Mouse (Mus musculus) layer of hippocampus, adult 9-11 months (tissue): ENCODE data around the gene Camk2g.

ENCODE experiments used
- DNase-seq: peaks from one replicate; pipeline ENCODE4 v3.0.0; 2022

The Camk2g gene

DNA sequence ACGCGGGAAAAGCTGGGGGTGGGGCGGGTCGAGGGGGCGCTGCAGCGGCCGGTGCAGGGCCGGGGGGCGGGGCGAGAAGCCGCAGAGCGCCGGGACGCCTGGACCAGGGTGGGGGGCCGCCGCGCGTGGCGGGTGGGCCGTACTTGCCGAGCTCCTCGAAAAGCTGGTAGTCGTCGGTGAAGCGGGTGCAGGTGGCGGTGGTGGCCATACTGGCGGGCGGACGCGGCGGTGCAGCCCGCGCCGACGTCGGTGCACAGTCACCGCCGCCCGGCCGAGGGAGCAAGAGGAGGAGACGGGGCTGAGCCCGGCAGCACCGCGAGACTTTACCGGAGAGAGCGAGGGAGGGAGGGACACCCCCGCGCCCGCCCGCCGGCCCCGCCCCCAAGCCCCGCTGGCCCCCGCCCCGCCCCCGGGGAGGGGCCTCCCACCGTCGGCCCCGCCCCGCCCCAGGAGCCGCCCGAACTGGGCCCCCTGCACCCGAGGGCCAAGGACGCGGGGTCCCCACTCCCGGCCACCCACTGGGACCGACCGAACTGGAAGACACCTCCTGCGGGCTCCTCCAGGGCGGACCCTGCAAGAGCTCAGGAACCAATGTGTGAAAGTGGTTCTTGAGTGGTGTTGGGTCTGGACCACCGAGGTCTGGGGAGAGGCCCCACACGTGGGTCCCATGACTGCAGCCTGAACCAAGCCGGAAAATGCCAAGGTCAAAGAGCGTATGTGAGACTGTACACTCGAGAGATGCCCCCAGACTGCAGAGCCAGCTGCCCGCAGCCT lies at the start of gene Camk2g:
Camk2g (minus strand) TSS at position 331 of the 774 bp plus-strand sequence.
- peak; percentile 77 for DNase-seq

DNA sequence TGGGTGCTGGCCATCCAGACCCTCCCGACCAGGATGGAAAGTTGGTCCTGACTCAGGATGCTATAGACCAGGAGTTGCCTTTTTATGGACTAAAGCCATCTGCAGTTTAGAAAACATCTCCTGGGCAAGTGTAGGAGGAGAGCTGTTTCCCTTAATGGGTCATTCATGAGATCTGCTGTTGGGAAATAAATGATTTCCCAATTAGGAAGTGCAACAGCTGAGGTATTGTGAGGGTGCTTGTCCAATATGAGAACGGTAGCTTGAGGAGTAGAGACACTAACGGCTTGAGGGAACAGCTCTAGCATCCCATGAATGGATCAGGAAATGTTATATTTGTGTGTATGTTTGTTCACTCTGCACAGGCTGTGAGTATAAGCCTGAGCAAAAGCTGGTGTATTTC lies 48.7 kb upstream of the Camk2g start:
- no peak for DNase-seq

DNA sequence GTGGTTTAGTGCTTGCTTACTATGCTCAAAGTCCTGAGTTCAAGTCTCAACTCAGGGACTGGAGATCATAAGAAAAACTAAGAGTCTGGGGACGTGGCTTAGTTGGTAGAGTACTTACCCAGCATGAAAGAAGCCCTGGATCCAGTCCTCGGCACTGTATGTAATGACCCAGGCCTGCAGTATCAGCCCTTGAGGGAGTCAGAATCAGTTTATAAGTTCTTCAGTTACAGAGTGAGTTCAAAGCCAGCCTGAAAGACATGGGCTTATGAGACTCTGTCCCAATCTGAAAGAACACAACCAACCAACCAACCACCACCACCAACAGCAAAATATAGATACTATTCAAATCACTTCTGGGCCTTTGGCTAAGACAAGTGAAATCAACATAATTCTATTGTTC lies 47.6 kb upstream of the Camk2g start:
- no peak for DNase-seq

DNA sequence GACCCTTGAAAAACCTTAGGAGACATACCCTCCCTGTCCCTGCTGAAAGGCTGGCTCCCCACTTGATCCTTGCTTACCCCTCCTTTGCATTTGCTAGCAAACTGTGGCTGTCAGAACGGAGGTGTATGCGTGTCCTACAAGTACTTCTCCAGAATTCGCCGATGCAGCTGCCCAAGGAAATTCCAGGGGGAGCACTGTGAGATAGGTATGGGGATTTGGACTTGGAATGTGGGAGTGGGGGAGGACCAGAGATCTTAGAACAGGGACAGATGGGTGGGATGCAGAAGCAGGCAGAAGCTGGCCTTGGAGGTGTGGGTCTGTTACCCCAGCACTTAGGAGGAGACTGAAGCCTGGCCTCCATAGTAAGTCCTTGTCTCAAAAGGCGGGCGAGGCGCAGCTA lies 43.8 kb upstream of the Camk2g start:
- no peak for DNase-seq

DNA sequence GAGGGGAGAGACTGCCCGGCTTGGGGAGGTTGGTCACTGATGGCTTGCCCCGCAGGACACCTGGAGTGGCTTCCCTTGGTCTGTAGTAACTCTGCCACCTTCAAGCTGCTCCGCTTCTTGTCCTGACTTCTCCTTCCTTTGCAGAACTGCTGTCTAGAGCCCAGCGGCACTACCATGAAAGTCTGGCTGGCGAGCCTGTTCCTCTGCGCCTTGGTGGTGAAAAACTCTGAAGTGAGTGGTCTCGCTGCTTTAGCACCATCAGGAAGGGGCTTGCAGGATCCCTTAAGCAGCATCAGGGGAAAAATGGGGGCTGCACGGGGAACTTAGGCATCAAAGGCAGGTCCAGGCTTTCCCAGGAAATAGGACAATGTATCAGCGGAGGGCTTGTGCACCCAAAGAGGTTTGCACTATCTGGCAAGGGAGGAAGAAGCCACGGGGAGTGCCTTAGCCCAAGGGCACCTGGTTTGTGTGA lies 43.1 kb upstream of the Camk2g start:
- no peak for DNase-seq

DNA sequence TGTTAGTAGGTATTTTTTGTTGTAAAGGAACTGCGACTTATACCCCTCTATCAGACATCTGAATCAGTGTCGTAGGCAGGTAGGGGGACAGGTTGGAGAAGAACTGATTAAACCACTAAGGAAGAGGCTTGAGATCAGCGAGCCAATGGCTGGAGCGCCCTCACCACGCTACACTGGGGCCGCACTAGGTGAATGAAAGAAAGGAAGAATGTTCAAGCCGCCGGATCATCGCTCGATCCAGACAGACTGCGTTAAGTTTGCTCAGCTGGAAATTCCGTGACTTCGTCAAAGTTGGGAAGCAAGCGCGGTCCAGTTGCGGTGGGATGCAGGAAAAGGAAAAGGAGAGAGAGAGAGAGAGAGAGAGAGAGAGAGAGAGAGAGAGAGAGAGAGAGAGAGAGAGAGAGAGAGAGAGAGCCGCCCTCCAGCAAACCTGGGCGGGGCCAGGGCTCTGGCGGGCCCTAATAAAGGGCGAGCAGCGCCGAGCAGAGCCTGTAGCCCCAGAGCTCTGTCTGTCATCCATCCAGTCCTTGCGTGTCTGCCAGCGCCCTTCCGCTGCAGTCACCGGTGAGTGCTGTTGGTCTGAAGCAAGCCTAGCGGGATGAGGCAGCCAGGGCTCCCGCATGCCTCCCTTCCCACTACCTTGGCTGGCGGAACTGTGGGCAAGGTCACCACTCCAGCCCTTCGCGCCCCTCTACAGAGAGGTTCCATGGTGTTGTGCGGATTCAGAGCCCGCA lies 42.5 kb upstream of the Camk2g start, which contains the start of gene Plau:
Plau (plus strand) TSS at position 490 of the 734 bp plus-strand sequence.
- peak; percentile 56 for DNase-seq

DNA sequence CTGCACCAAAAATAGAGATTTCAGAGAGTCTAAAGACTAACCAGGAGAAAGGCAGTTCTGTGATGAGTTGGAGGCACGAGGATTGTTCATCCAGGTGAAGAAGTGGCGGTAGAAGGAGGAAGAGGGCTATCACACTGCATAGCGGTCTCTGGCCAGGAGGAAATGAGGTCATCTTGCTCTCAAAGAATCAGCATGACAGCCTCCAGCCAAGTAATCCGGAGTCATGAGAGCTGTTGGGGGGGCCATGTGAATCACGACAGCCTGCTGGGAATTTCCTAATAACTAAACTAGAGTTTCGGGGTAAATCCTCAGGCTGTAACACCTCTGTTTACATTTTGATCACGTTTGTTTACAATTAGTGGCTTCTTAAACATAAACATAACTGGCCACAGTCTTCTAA lies 40.2 kb upstream of the Camk2g start:
- no peak for DNase-seq

DNA sequence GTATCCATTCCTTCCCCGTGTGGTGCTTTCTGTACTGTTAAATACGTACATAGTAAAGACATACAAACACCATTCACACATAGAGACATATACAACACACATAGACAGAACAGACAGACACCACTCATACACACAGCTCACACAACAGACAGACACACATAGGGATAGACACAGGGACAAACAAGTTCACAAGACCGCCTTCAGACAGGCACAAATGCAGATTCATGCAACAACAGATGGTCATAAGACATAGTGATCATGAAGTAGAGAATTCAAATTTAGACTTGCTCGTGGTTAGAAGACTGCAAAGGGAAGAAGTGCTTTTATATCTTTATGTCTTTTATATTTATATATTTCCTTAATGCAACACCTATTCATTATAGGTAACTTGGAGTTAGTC lies 39.6 kb upstream of the Camk2g start:
- no peak for DNase-seq

DNA sequence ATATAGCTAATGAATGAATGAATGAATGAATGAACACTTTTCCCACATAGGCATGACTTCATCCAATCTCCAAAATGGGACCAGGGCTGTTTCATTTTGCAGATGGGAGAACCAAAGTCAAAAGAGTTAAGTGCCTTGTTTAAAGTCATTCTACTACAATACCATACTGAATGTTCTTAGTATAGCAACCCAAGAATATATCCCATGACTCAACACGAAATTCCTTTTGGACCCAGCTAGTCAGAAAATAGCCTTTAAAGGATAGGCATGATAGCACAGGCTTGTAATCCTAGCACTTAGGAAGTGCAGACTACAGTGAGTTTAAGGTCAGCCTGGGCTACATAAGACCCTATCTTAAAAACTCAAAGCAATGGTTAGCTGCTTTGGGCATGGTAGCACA lies 38.0 kb upstream of the Camk2g start:
- DNase-seq = no peak

DNA sequence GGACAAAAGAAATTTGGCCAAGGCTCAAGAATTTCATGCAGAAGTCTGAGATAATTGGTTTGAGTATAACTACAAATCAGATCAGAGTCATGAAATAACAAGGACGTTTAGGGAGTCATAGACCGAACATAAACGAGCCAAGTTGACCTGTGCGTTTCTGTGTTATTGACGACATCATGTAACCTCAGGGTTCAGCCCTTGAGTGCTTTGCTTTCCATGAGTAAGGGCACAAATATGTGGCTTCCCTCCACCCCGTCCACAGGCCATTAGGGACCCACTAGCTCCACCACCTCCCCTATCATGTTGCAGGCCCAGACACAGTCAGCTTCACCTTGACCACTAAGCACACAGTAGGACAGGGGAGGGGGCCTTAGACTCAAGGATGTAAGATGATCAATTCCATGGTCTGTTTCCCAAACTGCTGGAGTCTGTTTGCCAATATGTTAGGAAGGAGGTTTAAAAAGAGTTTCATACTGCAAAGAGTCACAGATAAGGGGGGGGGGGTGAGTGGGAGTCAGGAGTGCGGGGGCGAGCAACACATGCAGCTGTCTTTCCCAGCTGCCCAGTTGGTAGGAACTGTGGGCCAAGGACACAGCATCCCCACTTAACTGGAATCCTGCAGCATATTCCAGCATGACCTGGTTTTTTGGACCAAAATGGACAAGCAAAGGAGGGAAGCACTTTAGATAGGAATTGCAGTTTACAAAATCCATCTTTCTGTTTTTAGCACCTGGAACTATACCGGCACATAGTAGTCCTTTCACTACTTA lies 37.4 kb upstream of the Camk2g start:
- DNase-seq = no peak

DNA sequence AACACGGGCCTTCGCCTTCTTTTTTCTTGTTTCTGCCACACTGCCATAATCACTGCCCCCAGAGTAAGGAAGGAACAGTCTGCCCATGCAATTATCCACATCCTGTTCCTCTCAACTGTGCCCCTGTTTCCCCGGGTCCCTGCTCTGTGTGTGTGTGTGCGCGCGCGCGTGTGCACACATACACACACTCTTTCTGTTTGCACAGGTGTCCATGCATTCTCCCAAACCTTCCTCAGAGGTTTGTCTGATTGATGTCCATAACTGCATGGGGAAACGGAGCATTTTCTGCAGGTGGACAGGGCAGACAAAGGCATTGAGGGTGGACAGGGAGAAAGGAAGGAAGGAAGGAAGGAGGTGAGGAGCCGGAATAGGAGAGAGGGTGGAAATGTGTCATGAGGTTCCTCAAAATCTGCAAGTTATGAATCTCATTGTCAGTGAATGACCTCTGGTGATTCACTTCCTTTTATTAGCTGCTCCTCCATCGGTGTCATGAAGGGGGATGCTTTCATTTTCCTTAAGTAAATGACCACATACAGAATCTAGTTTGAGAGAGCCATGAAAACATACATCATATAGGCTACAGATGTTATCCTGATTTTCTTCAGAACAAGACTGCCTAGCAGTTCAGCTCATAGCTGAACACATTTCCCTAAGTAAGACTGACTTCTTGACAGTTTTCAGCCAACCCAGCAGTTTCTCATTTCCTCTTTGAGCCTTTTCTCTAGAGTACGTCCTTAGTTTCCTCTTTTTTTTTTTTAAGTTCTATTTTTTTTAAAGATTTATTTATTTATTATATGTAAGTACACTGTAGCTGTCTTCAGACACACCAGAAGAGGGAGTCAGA lies 35.9 kb upstream of the Camk2g start:
- no peak for DNase-seq

DNA sequence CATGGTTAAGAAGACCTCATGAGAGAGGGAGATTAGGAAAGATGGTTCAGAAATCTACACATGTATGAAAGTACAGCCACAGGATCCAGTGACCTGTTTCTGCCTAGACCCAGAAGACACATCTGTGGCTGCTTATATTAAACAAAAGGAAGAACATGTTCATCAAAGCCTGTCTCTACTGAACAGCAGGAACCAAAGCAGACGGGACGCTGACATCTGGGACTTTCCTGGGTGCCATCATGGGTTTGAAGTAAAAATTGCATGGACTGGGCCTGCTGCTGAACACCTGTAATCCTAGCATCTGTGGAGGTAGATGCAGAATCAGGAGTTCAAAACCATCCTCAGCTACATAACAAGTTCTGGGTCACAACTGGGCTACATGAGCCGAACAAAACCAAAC lies 34.6 kb upstream of the Camk2g start:
- no peak for DNase-seq

DNA sequence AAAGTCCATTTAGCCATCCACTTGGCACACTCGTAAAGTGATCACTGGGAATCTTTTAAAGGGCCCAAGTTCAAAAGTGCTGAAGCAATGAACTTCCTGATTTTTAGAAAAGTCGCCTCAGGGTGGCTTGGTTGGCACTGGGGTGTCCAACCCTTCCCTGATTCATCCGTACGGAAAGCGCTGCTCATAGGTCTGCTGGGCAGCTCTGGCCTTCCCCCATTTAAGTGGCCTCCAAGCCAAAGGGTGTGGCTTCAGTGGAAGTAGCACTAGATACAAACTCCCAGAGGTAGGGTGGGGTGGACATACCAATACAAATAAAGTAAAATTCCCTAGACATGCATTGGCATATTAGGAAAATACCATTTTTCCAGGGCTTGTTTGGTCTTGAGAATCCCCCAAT lies 33.6 kb upstream of the Camk2g start:
- DNase-seq = no peak

DNA sequence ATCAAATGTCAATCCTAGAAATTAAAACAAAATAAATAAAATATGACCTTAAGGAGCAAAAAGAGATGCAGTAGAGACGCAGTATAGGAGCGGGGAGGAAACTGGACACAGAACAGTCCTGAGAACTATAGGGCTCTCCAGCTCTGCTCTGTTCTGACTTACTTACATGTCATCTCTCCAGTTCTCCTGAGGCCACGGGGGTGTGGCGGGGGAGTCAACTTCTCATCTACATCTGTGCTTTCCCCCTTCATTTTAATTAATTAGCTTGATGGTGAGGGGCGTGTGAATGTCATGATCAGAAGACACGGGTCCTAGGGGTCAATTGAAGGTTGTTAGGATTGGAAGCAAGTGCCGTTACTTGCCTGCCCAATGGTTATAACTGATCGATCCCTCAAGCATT lies 33.2 kb upstream of the Camk2g start:
- DNase-seq = no peak

DNA sequence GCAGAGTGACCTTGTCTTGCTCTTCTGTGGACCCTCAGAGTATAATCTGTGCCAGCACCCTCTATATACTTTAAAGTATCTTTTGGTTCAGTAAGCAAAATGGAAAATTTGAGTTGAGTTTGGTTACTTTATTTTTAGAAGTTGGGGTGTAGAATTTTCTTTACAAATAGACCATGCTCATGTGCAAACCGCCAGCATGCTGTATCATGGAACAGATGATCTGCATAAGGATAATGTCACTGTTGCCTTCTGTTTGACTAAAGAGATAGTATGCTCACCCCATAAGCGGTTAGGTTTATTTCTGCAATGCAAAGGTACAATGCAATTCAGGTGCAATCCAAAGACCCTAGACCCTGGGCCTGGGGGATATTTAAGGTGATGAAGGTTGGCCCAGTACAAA lies 31.6 kb upstream of the Camk2g start:
- peak; percentile 55 for DNase-seq

DNA sequence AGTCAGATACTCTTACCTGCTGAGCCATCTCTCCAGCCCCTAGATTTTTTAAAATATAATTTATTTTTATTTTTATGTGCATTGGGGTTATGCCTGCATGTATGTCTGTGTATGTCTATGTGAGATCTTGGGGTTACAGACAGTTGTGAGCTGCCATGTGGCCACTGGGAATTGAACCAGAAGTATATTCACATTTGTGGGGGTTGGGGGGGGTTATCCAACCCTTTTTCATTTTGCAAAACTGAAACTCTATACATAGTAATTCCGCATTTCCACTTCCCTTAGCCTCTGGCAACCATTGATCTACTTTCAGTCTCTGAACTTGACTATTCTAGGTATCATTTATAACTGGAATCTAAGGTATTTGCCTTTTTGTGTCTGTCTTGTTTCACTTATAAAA lies 30.6 kb upstream of the Camk2g start:
- DNase-seq = no peak

DNA sequence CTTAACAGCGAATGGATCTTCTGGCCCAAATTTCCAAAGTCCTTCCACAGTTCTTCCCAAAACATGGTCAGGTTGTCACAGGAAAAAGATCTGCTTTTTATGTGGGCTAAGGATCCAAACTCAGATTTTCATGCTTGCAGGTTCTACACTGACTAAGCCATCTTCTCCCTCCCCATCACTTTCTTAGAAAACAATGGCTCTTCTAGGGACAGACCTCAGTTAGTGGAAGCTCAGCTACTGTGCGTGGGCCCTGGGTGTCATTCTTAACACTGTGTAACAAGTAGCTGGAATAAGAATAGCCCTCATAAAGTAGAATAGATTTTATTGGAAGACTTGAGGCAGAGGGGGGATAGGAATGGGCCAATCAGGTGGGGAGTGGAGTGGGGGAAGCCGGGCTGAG lies 21.6 kb upstream of the Camk2g start:
- no peak for DNase-seq

DNA sequence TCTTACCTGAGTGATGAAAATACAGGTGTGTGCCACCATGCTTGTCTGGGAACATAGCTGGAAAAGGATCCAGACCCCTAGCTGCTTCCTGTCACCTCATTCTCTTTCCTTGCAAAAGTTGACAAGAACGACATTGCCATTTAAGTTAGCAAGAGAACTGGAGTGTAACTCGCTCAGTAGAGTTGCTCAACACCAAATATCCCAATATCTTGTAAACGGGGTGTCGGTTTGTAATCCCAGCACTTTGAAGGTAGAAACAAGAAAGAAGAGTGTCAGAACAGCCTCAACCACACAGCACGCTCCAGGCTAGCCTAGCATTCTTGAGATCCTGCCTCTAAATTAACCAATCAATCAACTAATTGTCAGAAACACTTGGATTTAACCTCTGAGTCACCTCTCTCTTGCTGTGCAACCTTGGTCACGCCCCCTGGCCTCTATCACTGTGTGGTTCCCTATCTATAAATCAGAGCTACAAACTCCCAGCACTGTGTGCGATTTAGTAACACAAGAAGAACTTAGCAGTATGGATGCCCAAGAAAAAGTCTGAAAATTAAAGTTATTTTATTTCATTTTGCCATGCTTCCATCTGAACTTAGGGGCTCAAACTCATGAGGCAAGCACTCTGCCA lies 18.0 kb upstream of the Camk2g start:
- DNase-seq = no peak

DNA sequence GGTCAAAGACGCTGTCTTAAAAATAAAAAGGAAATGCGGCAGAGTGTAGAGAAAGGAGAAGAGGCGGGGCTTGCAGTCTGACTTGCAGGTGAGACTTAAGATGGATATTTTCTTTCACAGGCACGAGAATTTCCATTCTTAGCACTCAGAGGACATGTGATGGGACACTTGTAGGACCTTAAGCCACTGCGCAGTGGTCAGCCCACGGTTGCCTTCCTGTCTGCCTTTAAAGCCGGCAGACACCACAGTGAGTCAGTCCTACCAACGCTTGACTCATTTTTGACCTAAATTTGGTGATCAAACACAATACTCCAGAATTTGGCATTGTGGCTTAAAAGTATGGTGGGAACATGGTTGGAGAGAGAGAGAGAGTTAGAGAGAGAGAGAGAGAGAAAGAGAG lies 17.3 kb upstream of the Camk2g start:
- no peak for DNase-seq

DNA sequence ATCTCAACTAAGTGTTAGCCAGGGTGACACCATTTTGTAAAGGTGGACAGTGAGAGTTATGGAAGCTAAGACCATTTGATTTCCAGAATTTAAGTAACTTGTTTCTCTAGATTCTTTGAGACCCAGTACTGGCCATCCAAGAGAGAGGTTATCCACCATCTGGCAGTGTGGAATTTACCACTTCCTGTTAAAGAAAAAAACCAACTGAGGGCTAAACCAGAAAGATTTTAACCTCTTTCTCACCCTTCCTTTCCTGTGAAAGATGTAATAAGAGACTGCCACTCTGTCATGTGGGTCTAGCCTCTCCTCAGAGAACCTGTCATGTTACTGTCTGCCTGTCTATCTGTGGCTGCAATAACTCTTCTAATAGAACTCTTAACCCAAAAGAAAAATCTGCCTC lies 15.9 kb upstream of the Camk2g start:
- DNase-seq = no peak

DNA sequence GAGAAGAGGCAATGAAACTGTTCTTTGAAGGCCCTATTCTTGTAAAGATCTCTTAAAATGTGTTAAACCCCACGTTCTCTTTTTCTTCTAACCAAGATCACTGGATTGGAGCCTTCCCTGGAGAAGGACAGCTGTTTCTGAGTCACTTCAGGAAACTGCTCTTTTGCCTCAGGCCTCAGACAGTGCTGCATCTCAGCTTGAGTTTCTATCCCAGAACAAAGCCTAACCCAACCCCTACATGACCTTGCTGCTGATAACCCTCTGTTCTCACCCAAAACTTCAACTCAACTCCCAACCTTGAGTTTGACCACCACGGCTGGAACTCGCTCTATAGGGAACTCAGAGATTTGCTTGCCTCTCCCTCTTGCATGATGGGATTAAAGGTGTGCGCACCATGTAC lies 15.5 kb upstream of the Camk2g start:
- DNase-seq = no peak
